Mouse (Mus musculus) limb, embryonic 15.5 days (tissue): ENCODE data around the gene Cdh6. TPM values are rescaled to one million over a fixed set of nuclear protein-coding genes. Genes with fewer than 3 reads are reported as not detected.

Experiments used
- ATAC-seq: fragments of 200-750 bp; cut with Nextera tagmentation; 2 replicates; pipeline ENCODE4 v1.8.0; 2017; ENCODE audit warnings: low read depth, moderate TSS enrichment; ENCODE audit not compliant: insufficient number of reproducible peaks, low FRiP score, low TSS enrichment
- H3K27ac ChIP-seq: fragments of 300-500 bp; sonication (generic); 2 replicates; pipeline ENCODE4 v1.5.1; 2015; ENCODE audit warnings: moderate library complexity, mild to moderate bottlenecking, inconsistent platforms
- H3K27me3 ChIP-seq: fragments of 300-500 bp; sonication (generic); 2 replicates; pipeline ENCODE4 v1.6.1; 2015; ENCODE audit warnings: inconsistent platforms
- H3K36me3 ChIP-seq: fragments of 300-500 bp; sonication (generic); 2 replicates; pipeline ENCODE4 v1.6.1; 2015; ENCODE audit warnings: inconsistent platforms
- H3K4me1 ChIP-seq: fragments of 300-500 bp; sonication (generic); 2 replicates; pipeline ENCODE4 v1.6.1; 2015; ENCODE audit warnings: inconsistent platforms
- H3K4me2 ChIP-seq: fragments of 300-500 bp; sonication (generic); 2 replicates; pipeline ENCODE4 v1.6.1; 2015; ENCODE audit warnings: mild to moderate bottlenecking, inconsistent platforms
- H3K4me3 ChIP-seq: fragments of 300-500 bp; sonication (generic); 2 replicates; pipeline ENCODE4 v1.5.1; 2015; ENCODE audit warnings: mild to moderate bottlenecking, inconsistent platforms
- H3K9ac ChIP-seq: fragments of 300-500 bp; sonication (generic); 2 replicates; pipeline ENCODE4 v1.6.1; 2015; ENCODE audit warnings: inconsistent platforms
- H3K9me3 ChIP-seq: fragments of 300-500 bp; sonication (generic); 2 replicates; pipeline ENCODE4 v1.6.1; 2016; ENCODE audit warnings: inconsistent platforms
- WGBS: fragments of 180-500 bp; shearing (Covaris S2); methylation state at CpG from one replicate; pipeline ENCODE4 v1.1.7; 2015; 5-methylcytosine and 5-hydroxymethylcytosine counted together
- polyA plus RNA-seq: library from polyadenylated mRNA; unstranded; fragments of >200 nt; fragmentation: Nextera tagmentation; extraction: Ambion mirVana; gene quantifications from 2 replicates; pipeline ENCODE4 v1.2.1, GENCODE M21; 2015

Gene Cdh6
- polyA plus RNA-seq, 1 experiment from 2014 or later = 13.3 TPM

- WGBS = 66% methylated on average over 2 of the region's 2 CpGs
- no peak for ATAC-seq
- no peaks in the 10 kb centered on the region for H3K9me3 ChIP-seq
These were observed 142.8 kb downstream of the Cdh6 start for GRCm38 (mm10) chr15:13030641-13031040.

GRCm38 (mm10) chr15:13027513-13027912 lies 146.0 kb downstream of the Cdh6 start:
- ATAC-seq = no peak
- H3K9me3 ChIP-seq = no peaks in the 10 kb centered on the region
- H3K36me3 ChIP-seq = no peaks in the 10 kb centered on the region
- H3K9ac ChIP-seq = no peak overlapping the region
- H3K27ac ChIP-seq = no peak overlapping the region
- no peaks in the 10 kb centered on the region for H3K27me3 ChIP-seq
- 58% methylated on average over 5 of the region's 5 CpGs for WGBS
- H3K4me1 ChIP-seq = no peaks in the 10 kb centered on the region
- H3K4me2 ChIP-seq = no peak overlapping the region
- H3K4me3 ChIP-seq = no peak overlapping the region

More at GRCm38 (mm10) chr15:13030641-13031040, 142.8 kb downstream of the Cdh6 start:
- H3K27me3 ChIP-seq = no peaks in the 10 kb centered on the region
- no peaks in the 10 kb centered on the region for H3K4me1 ChIP-seq
- no peak overlapping the region for H3K4me2 ChIP-seq
- H3K36me3 ChIP-seq = no peaks in the 10 kb centered on the region
- H3K4me3 ChIP-seq = no peak overlapping the region
- no peak overlapping the region for H3K9ac ChIP-seq
- H3K27ac ChIP-seq = no peak overlapping the region

- Histone ChIP-seq H3K36me3 (no peaks in the 10 kb centered on the region), H3K9ac (no peak overlapping the region), H3K9me3 (no peaks in the 10 kb centered on the region), H3K27ac (no peak overlapping the region), H3K4me1 (no peaks in the 10 kb centered on the region), H3K27me3 (no peaks in the 10 kb centered on the region), H3K4me2 (no peak overlapping the region), H3K4me3 (no peak overlapping the region)
- no peak for ATAC-seq
- WGBS = 58% methylated on average over 2 of the region's 2 CpGs
These were observed 156.6 kb downstream of the Cdh6 start for GRCm38 (mm10) chr15:13016756-13017357.

- Histone ChIP-seq H3K4me2 (no peak overlapping the region), H3K4me3 (no peak overlapping the region), H3K4me1 (no peaks in the 10 kb centered on the region), H3K27me3 (no peaks in the 10 kb centered on the region), H3K9me3 (no peaks in the 10 kb centered on the region), H3K27ac (no peak overlapping the region), H3K36me3 (no peaks in the 10 kb centered on the region), H3K9ac (no peak overlapping the region)
- 72% methylated on average over 4 of the region's 4 CpGs for WGBS
- ATAC-seq = no peak
These were observed 164.7 kb downstream of the Cdh6 start for GRCm38 (mm10) chr15:13008803-13009202.

DNA sequence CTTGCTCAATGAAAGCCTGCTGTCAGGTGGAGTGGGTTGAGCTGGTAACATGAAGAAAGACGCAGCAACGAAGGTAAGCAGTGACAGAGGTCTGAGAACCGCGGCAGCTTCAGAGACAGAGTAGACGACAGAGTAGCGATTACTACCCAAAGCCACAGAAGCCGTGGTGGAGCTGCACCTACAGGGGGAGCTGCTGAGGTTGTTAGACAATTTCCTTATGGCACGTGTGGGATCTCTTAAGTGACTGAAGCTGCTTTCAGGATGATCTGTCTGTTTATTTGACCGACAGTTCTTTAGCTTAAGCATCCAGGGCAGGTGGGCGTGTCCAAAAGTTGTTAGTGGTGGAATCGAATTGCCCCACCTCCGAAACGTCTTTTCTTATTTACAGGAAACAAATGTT lies 167.5 kb downstream of the Cdh6 start:
- no peaks in the 10 kb centered on the region for H3K27me3 ChIP-seq
- ATAC-seq = no peak
- 73% methylated on average over 13 of the region's 13 CpGs for WGBS
- H3K36me3 ChIP-seq = no peaks in the 10 kb centered on the region
- no peaks in the 10 kb centered on the region for H3K4me1 ChIP-seq
- no peak overlapping the region for H3K4me3 ChIP-seq
- H3K27ac ChIP-seq = no peak overlapping the region
- H3K4me2 ChIP-seq = no peak overlapping the region
- no peak overlapping the region for H3K9ac ChIP-seq
- H3K9me3 ChIP-seq = no peaks in the 10 kb centered on the region

- Histone ChIP-seq H3K36me3 (no peaks in the 10 kb centered on the region), H3K9me3 (no peaks in the 10 kb centered on the region), H3K4me2 (no peak overlapping the region), H3K4me3 (no peak overlapping the region), H3K9ac (no peak overlapping the region), H3K27me3 (no peaks in the 10 kb centered on the region), H3K4me1 (no peaks in the 10 kb centered on the region), H3K27ac (no peak overlapping the region)
- 74% methylated on average over 7 of the region's 7 CpGs for WGBS
- ATAC-seq = no peak
These were observed 171.9 kb downstream of the Cdh6 start for GRCm38 (mm10) chr15:13001549-13001948.

DNA sequence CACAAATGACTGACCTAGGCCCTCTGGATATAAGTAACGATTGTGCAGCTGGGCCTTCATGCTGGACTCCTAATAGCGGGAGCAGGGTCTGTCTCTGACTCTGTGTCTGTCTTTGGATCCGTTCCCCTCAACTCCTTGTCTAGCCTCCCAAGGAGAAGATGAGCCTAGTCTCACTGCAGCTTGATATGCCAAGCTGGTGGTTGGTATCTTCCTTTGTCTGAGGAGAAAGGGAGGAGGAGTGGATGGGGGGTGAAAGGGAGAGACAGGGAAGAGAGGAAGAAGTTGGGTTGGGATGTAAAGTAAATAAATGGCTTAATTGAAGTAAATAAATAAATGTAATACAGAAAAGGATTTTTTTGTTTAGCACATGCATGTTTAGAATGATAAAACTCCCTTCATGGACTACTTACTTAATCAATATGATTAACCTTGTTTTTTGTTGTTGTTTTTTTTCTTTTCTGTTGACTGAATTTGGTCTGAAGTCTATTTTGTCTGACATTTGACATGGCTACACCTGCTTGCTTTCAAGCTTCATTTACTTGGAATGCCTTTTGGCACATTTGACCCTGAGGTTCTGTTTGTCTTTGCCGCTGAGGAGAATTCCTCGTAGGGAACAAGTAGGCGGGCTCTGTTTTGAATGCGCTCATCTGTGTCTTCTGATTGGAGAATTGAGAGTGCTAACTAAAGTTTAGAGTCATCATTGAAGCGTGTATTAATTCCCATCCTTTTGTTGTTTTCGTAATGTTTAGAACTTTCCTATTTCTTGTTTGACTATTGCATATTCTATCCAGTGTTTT lies 178.7 kb downstream of the Cdh6 start:
- Histone ChIP-seq H3K36me3 (no peaks in the 10 kb centered on the region), H3K27ac (no peak overlapping the region), H3K9ac (no peak overlapping the region), H3K4me1 (no peaks in the 10 kb centered on the region), H3K4me3 (no peak overlapping the region), H3K27me3 (no peaks in the 10 kb centered on the region), H3K9me3 (no peaks in the 10 kb centered on the region), H3K4me2 (no peak overlapping the region)
- WGBS = 84% methylated on average over 9 of the region's 9 CpGs
- ATAC-seq = no peak
